Mouse (Mus musculus) MEL (cell line): ENCODE measurements around the gene Per1.

Experiments used
- CTCF ChIP-seq, 3 experiments: IDR thresholded peaks in 2 of 3; conservative IDR thresholded peaks in 1 of 3; 2 replicates each; pipeline ENCODE4 v1.5.1; 2011 to 2012; ENCODE audit warnings: low read length in 3 of 3, low read depth in 2 of 3, mild to moderate bottlenecking in 2 of 3, improper control_type of control experiment in 1 of 3, inconsistent platforms in 1 of 3, mixed read lengths in 1 of 3, moderate library complexity in 1 of 3; ENCODE audit not compliant: control insufficient read depth in 1 of 3, insufficient read depth in 1 of 3, poor library complexity in 1 of 3, severe bottlenecking in 1 of 3
- EP300 ChIP-seq, 2 experiments: IDR thresholded peaks; 2 replicates each; pipeline ENCODE4 v1.6.1; 2011; ENCODE audit warnings: improper control_type of control experiment in 2 of 2, low read length in 2 of 2, low read depth in 1 of 2, mild to moderate bottlenecking in 1 of 2
- MAFK ChIP-seq: IDR thresholded peaks from 2 replicates; pipeline ENCODE4 v1.6.1; 2011; ENCODE audit warnings: low read depth, mild to moderate bottlenecking, low read length, improper control_type of control experiment, borderline replicate concordance
- MAX ChIP-seq: IDR thresholded peaks from 2 replicates; pipeline ENCODE4 v1.6.1; 2011; ENCODE audit warnings: low read length, improper control_type of control experiment
- POLR2A ChIP-seq, 2 experiments: IDR thresholded peaks; 2 replicates each; pipeline ENCODE4 v1.6.1; 2011 to 2012; ENCODE audit warnings: low read length in 2 of 2, mild to moderate bottlenecking in 2 of 2, control low read depth in 1 of 2, improper control_type of control experiment in 1 of 2, low read depth in 1 of 2, moderate library complexity in 1 of 2; ENCODE audit not compliant: control insufficient read depth in 1 of 2, insufficient read depth in 1 of 2, poor library complexity in 1 of 2
- USF2 ChIP-seq, 2 experiments: IDR thresholded peaks; 2 replicates each; pipeline ENCODE4 v1.6.1; 2011 to 2012; ENCODE audit warnings: improper control_type of control experiment in 2 of 2, low read length in 2 of 2, borderline replicate concordance in 1 of 2, inconsistent platforms in 1 of 2, low read depth in 1 of 2, mild to moderate bottlenecking in 1 of 2; ENCODE audit not compliant: insufficient read depth in 1 of 2

DNA sequence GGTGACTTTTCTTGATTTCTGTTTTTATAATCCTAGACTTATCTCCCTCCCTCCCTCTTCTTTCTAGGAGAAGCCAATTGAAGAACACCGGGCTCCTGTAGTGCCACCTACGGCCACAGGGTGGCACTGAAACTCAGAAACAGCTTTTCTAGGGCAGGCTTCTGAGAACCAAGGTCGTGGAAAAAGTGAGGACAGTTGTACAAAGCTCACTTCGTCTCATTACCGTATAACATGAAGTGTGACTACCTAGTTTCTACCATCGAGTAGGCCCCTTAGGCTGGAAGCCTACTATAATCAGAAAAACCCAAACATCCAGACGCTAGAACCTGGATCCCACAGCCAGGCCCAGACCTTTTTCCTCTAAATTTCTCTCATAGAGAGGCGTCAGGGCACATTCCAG lies 28.1 kb upstream of the Per1 start:
- TF ChIP-seq MAFK: no peak
- no peak for TF ChIP-seq MAX
- TF ChIP-seq CTCF (IDR thresholded peaks at IDR 0.05 in 2 of 3, conservative IDR thresholded peaks at IDR 0.05 in 1 of 3; ENCODE audit: control insufficient read depth in 1 of 3, insufficient read depth in 1 of 3, low read depth in 2 of 3, low read length in 3 of 3, poor library complexity in 1 of 3, severe bottlenecking in 1 of 3): peak; percentile 76 to 79 (median 79)
- TF ChIP-seq POLR2A (IDR thresholded peaks at IDR 0.05; ENCODE audit: control insufficient read depth in 1 of 2, insufficient read depth in 1 of 2, low read depth in 1 of 2, low read length in 2 of 2, poor library complexity in 1 of 2): no peak
- TF ChIP-seq EP300 (IDR thresholded peaks at IDR 0.05; ENCODE audit: low read depth in 1 of 2, low read length in 2 of 2): peak in 1 of 2 experiments; percentile 21; a peak in 1 of 4 replicates
- no peak for TF ChIP-seq USF2 (IDR thresholded peaks at IDR 0.05; ENCODE audit: borderline replicate concordance in 1 of 2, insufficient read depth in 1 of 2, low read depth in 1 of 2, low read length in 2 of 2)
